Mouse (Mus musculus) fibroblast of lung, adult 2 months (primary cell): Measurements from ENCODE around the gene Gm17545.
A peak's percentile ranks its signal among the peaks of the same experiment; 100 is the strongest.
"Not testable (repeated sequence)": the region's sequence is repeated elsewhere in the genome, so short reads cannot be mapped to it uniquely, and the experiment has no call there.

ENCODE experiments used
- DNase-seq: peaks from one replicate; pipeline ENCODE4 v3.0.0-alpha.2; 2011; ENCODE audit warnings: low read depth

Gm17545 gene

DNA sequence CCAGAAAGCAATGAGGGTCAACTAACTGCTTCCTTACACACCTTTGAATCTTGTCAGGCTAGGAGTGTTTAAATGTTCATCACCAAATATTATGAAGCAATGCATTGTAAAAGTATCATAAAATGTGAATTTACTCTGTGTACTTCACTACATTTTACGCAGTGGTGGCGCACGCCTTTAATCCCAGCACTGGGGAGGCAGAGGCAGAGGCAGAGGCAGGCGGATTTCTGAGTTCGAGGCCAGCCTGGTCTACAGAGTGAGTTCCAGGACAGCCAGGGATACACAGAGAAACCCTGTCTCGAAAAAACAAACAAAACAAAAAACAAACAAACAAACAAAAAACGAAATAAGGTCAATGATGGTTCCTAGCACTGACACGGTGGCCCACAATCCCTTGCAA is at the start of gene Gm17545:
TSS of gene Gm17545 (plus strand) at position 301 of the 400 bp plus-strand sequence.
- DNase-seq = not testable (repeated sequence)

- DNase-seq = no peak
Observed at GRCm38 (mm10) chr9:22405414-22405813, 48.7 kb upstream of the Gm17545 start.

GRCm38 (mm10) chr9:22407633-22408032 is 46.5 kb upstream of the Gm17545 start:
- not testable (repeated sequence) for DNase-seq

GRCm38 (mm10) chr9:22408344-22408743 is 45.7 kb upstream of the Gm17545 start:
- DNase-seq = not testable (repeated sequence)

- DNase-seq = no peak
Observed at GRCm38 (mm10) chr9:22409501-22409900, 44.6 kb upstream of the Gm17545 start.

- peak; percentile 89 for DNase-seq
Observed at GRCm38 (mm10) chr9:22411002-22411857, 42.9 kb upstream of the Gm17545 start, which contains the start of gene 9530077C05Rik. Gene 9530077C05Rik, plus strand, starts transcription at chr9:22411513.

DNA sequence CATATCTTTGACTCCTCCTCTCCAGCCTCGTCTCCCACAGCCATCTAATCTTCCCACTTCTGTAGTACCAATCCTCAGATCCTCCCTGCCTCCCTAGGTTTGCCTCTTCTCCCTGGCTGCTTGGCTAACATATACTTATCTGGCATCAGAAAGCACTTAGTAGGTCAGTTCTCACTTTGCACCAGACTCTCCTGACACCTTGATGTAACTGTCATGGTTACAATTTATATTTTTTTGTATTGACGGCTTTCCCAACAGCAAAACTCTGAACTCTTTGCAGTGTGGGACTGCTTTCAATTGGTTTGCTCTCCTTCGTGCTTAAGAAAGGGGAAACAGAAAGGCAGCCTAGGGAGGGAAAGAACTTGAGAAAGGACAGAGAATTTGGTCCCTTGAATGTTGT is 37.9 kb upstream of the Gm17545 start:
- no peak for DNase-seq

GRCm38 (mm10) chr9:22417547-22417946 is 36.5 kb upstream of the Gm17545 start:
- DNase-seq = no peak

GRCm38 (mm10) chr9:22419877-22420276 is 34.2 kb upstream of the Gm17545 start:
- no peak for DNase-seq

DNA sequence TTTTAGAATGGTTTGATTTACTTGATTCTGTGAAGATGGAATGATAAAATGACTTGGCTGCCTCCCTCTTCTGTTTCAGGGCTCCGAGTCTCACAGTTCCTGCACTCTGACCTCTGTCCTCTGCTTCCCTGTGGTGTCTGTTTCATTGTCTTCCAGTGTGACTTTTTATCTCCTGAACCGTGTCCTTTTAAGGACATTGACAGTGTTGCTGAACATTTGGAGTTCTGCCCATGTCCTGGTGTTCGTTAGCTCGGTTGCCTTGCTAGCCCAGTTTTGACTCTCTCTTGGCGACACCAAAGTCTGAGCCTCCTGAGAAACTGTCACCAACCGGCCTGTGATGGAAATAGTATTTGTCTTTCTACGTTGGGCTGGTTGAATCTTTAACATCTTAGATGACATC is 33.6 kb upstream of the Gm17545 start:
- no peak for DNase-seq

GRCm38 (mm10) chr9:22422559-22422958 is 31.5 kb upstream of the Gm17545 start:
- no peak for DNase-seq

GRCm38 (mm10) chr9:22423507-22423906 is 30.6 kb upstream of the Gm17545 start:
- DNase-seq = no peak

GRCm38 (mm10) chr9:22424196-22424595 is 29.9 kb upstream of the Gm17545 start:
- no peak for DNase-seq

DNA sequence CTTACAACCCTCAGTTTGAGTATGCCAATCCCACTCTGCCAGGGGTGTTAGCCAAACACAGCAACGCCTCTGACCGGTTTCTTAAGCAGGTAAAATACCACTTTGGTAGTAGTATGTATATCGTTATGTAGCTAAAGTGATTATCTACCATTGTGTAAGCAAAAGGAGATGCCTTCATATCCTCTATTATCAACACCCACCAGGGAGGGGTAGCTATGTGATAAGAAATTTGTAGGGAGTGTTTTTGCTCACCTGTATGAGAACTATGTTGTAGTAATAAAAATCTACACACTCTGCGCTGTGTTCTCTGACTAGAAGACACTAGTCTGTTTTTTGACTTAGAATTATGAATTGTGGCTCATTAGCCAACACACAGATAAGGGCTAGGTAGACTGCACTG is 29.4 kb upstream of the Gm17545 start:
- DNase-seq = no peak

DNA sequence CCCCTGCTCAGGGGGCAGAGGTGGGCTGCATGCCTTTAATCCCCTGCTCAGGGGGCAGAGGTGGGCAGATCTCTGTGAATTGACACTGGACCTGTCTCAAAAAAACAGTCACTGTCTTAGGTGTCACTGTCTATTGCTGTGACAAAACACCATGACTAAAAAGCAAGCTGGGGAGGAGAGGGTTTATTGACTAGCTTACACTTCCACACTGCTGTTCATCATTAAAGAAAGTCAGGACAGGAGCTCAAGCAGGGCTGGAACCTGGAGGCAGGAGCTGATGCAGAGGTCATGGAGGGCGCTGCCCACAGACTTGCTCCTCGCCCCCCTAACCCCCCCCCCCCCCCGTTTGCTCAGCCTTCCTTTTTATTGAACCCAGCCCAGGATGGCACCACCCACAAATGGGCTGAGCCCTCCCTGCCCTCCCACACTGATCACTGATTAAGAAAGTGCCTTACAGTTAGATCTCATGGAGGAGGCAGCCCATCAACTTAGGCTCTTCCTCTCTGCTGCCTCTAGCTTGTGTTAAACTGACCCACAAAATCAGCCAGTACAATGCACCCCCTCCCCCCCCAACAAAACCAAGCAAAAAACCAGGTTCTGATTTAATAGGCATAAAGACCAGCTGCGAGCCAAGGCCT is 25.9 kb upstream of the Gm17545 start:
- no peak for DNase-seq

DNA sequence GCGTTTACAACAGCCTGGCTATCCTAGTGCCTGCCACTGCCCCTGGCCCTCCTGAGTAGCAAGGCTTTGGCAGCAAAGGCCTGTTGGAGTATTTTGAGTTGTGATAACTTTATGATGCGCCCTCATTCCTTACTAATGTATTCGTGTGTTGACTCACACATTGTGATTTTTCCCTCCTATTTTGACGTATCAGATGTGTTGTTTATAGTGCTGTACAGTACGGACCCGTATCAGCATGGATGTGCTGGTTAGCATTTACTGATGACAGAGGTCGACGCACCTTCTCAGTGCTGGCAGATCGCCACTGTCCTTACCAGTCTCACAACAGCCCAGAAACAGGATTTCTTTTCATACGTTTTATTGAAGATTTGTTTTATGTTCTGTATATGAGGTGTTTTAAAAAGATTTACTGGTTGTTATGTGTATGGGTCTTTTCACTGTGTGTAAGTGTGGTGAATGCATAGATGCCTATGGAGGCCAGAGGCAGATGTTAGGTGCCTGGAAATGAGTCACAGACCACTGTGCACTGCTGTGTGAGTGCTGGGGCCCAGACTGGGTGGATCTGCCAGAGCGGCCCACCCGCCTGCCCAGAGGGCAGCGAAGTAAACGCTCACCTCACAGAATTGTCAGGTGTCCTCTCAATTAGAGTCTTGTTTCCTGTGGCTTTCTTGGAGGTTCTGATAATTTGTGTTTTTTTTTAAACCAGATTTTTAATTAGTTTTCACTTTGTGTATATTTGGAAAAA is 25.3 kb upstream of the Gm17545 start:
- DNase-seq = no peak

GRCm38 (mm10) chr9:22429533-22430241 is 24.4 kb upstream of the Gm17545 start:
- DNase-seq = no peak

DNA sequence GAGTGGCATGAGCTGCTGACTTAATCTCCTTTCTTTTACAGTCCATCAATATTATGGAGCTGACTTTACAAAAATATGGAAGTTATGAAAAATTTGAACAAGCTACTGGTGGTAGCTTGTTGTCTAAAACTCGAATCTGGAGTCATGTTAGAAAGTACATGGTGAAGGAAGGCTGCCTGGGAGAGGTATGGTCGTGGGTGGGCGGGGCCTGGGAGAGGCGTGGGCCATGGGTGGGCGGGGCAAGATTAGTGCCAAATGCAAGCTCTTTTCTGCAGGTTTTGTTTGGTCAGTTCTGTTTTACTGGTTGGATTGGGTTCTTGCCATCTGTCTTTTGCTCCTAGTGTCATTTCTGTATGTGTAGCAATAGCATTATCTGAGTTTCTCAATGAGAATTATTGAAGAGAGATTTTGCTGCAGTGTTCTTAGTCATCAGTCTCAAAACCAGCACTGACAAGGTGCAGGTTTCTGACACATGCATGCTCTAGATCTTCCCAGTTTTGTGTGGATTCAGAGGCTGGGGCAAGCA is 23.7 kb upstream of the Gm17545 start:
- DNase-seq = no peak

- DNase-seq = no peak
Observed at GRCm38 (mm10) chr9:22433221-22433620, 20.9 kb upstream of the Gm17545 start.

- DNase-seq = no peak
Observed at GRCm38 (mm10) chr9:22434101-22434500, 20.0 kb upstream of the Gm17545 start.

- DNase-seq = no peak
Observed at GRCm38 (mm10) chr9:22438826-22439225, 15.3 kb upstream of the Gm17545 start.

- DNase-seq = no peak
Observed at GRCm38 (mm10) chr9:22443157-22443556, 10.9 kb upstream of the Gm17545 start.
